Mouse (Mus musculus): ENCODE measurements around the gene Nit1. TPM values are rescaled to one million over a fixed set of nuclear protein-coding genes. Genes with fewer than 3 reads are reported as not detected.
"Not testable (repeated sequence)": the region's sequence is repeated elsewhere in the genome, so short reads cannot be mapped to it uniquely, and the experiment has no call there.

Nit1 gene
- polyA plus RNA-seq, 1 experiment: 46.5 TPM

DNA sequence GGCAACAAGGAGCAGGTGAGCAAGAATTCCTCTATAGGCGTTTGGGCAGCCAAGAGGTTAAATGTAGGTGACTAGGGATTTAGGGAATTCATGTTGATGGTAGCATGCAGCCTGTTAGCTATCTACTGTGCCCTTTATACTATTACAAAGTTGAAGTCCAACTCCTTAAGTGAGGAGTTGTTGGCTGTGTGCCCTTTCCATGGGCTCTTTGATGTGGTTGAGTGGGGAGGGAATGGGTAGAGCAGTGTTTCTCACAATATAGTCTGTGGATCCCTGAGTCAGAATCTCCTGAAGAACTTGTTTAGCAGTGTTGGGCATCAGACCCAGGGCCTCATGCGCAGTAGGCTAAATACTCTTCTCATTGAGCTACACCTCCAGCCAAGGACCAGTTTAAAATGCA, 11.4 kb upstream of the Nit1 start:
- no peak for DNase-seq (ENCODE audit: low read depth, low spot score)

DNA sequence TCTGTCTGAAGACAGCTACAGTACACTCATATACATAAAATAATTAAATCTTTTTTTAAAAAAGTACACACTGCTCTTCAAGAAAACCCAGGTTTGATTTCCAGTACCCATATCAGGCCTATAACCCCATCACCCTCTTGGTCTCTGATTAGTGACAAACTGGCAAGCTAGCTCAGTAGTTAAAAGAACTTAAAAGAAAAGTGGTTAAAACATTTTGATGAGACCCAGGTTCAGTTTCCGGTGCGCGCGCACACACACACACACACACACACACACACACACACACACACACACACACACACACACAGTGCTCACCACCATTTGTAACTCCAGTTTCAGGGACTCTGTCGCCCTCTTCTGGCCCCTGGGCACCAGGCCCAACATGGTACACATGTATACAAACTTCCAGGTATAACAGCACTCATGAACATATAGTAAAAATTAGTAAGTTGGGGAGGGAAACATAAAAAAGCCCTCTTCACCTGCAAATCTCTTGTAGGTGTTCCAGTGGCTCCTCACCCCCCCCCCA, 10.4 kb upstream of the Nit1 start:
- no peak for DNase-seq (ENCODE audit: low read depth, low spot score)
- WGBS: 72% methylated on average over 5 of the region's 5 CpGs

More for the DNA sequence above, 11.4 kb upstream of the Nit1 start:
- WGBS: 92% methylated on average over 2 of the region's 2 CpGs

DNA sequence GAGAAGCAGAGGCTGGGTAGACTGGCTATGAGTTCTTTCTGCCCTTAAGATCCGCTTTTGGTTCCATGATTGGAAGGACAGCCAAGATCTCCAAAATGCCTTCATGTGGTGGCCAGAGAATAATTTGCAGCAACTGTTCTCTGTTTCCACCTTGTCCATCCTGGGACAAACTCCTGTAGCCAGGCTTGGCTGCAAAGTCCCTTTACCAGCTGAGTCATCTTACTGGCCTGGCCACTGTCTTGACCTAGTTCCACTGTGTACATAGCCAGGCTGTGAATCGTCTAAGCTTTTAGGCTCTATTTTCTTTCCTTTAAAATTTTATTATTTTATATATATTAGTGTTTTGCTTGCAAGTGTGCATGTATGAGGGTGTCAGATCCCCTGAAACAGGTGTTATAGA, 3.8 kb upstream of the Nit1 start:
- no peak for DNase-seq (ENCODE audit: low read depth, low spot score)
- 52% methylated on average over 2 of the region's 2 CpGs for WGBS

DNA sequence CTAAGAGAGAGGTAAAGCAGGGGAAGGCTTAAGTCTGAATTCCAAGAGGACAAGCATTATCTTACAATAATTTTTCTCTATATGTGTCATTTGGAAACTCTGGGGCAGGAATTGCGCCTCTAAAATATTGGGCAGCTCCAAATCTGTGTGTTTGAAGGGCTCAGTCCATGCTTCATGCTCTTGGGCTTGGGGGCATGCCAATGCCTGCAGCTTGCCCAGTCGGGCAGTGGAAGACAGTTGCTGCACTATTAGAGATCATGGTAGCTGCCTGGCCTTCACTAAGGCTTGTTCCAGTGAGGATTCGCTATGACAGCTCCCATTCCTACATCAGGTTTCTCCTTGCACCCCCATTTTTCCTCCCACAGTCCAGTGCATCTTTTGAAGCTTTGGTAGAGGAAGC, 3.2 kb upstream of the Nit1 start:
- DNase-seq (ENCODE audit: low read depth, low spot score): no peak
- WGBS: 88% methylated on average over 3 of the region's 3 CpGs

DNA sequence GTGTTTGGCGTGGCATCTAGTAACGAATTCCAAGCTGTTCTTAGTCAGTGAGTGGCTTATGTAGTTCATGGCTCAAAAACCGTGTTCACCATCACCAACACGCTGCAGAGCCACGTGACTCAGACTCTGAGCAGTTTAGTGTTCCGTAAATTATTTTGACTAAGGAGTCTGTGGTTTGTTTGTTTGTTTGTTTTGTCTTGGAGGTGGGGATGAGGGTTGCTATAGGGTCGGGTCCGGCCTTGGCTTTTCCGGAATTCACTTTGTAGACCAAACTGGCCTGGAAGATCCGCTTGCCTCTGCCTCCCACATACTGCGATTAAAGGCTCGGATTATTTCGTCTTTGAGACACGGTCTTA, 627 bp upstream of the Nit1 start:
- under 1% methylated on average over 14 of the region's 14 CpGs for WGBS
- no peak for DNase-seq (ENCODE audit: low read depth, low spot score)

DNA sequence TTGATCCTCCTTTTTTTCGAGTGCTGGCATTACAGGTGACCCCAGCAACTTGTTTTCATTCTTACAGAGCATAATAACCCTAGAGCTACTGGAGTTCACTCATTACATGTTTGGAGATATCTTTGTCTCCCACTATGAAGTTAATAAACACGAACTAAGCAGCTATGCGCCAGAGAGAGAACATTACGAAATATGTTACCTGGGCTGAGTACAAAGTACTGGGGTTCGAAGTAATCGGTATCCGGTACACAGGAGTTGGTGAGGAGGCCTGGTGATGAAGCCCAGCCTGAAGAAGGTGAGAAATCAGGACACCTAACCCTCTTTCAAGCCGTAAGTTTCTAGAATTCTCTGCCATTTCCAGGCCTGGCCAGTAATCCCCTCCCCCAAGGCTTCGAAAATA, 731 bp downstream of the Nit1 start:
- 48% methylated on average over 9 of the region's 9 CpGs for WGBS
- no peak for DNase-seq (ENCODE audit: low read depth, low spot score)

DNA sequence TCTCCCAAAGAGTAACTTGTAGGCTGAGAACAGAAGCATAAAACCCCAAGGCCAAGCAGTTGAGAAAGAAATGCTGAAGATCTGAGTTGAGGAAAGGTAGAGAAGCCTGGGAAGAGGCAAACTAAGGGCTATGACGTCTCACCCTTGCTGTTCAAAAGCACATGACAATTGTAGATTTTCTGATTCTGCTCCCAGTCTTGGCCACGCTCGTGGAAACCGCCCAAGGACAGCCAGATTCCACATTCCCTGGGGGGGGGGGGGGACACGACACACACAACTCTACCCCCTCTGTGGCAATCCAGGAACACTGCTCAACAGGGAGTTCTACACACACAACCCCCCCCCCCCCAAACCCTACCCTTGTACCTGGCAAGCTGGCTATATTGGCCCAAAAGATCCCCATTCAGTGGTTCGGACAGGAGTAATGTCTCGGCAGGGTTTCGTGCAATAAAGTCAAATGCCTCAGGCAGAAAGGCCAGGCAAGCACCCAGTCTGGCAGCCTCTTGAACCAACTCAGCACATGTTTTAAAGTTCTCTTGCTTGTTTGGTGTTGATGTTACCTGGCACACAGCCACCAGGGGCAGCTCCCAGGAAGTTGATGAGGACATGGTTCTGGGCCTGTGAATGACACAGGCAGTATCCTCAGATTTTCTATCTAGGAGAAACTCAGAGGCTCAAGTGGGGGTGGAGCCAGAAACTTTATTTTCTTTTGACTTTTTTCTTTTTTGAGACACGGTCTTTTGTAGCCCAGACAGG, 1.3 kb downstream of the Nit1 start:
- 43% methylated on average over 9 of the region's 9 CpGs for WGBS
- no peak for DNase-seq (ENCODE audit: low read depth, low spot score)

DNA sequence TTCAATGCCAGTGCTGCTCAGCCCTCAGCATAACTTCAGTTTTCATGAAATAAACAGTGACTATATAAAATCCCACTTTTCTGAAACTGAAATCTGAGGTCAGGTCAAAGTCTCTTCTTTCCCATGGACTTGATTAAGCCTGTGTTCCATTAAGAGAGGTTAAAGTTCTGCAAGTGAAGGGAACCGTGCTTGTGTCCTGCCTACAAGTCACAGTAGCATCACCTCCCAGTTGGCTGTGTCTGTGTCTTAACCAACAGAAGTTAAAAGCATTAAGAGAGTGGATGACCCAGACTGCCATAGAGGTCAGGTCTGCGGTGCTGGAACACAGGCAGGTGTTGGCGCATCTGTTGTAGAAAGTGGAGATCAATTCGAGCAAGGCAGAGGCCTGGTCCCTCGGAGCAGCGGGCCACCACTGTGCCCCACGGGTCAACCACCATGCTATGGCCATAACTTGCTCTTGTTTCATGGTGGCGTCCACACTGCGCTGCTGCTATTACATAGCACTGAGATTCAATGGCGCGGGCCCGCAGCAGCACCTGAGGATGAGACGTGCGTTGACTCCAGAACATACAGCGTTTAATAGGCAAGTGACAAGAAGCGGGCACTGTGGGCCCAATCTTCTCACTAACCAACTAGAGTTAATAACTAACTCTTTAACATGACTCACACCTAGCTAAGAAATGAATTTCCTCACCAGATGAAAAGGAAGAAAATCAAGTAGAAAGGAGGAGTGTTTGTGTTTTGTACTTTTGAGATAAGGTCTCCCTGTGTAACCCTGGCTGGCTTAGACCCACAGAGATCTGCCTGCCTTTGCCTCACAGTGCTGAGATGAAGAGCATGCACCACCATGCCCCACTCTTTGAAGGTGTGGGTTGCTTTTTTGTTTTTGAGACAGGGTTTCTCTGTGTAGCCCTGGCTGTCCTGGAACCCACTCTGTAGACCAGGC, 2.9 kb downstream of the Nit1 start:
- DNase-seq (ENCODE audit: low read depth, low spot score): no peak
- WGBS: 78% methylated on average over 16 of the region's 16 CpGs

DNA sequence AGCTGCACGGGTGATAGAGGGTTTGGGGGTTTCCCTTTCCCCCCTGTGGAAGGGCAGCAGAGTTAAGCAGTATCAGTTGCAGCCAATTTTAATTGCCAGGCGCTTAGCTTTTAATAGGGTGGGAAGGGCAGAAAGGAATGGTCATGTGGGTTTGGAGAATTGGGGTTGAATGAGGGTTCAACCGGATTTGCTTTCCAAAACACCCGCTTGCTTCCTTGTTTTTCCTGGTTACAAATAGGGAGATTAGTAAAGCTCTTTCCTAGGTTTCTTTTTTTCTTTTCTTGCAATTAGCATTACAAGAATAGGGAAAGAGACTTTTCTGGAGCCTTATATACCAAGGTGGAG, 15.3 kb downstream of the Nit1 start:
- no peak for DNase-seq (ENCODE audit: low read depth, low spot score)
- 0% methylated on average over 4 of the region's 4 CpGs for WGBS

DNA sequence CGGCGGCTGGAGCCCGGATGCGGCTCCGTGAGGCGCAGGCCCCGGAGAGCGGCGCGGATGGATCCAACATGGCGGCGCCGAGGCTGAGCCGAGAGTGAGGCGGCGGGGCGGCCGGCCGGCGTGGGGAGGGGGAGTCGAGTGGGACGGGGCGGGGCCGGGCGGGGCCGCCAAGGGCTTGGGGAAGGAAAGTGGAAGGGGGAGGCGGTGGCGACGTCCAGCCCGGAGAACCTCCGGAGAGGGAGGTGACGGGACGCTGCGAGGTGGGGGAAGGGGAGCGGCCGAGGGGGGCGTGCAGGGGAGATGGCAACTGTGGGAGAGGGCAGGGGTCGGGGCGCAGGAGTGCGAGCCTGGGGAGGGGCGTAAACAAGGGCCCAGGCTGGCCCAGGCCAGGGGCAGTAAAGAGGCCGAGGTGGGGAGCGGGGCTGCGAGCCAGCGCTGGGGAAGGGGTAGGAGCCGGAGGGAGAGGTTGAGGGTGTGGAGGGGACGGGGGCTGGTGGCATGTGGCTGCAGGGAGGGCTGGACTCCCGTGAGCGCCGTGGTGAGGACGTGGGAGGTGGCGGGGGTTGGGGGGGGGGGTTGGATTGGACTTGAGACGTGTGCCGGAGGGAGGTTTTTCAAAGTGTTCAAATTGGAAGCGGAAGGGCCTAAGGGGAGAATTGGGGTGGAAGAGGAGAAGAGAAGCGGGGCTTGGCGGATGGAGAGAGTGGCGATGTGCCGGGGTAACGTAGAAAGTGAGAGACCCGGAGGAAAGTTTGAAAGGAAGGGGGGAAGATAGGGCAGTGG, 15.8 kb downstream of the Nit1 start:
- 1% methylated on average over 57 of the region's 61 CpGs for WGBS
- DNase-seq (ENCODE audit: low read depth, low spot score): no peak

DNA sequence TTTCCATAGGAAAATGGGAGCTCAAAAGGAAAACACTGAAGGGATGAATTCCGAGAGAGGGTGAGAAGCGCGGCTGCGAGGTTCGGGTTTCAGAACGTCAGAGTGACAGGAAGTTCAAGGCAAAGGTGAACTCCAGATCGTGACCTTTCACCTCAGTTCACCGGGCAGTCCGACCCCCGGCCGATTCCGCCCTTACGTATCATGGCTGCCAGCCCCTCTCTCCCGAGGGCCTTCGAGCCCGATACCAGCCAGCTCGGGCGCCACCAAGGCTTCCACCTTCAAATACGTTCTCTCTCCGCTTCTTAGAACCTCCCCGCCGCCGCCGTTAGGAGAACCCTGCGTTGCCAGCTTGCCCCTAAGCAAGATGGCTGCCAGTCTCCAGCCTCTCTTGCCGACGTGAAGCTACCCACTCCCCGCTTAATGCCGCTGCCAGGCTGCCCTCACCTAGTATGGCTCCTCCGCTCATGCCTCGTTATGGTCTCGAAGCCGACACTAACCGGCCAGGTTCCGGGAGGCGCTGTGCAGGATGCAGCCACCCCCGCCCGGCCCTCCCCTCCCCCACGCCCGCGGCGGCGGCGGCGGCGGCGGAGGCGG, 16.5 kb downstream of the Nit1 start, which contains the start of gene Dedd:
Gene Dedd, plus strand, starts transcription at position 307 of the 594 bp plus-strand sequence.
- whole genome bisulfite sequencing: under 1% methylated on average over 41 of the region's 48 CpGs
- DNase-seq (ENCODE audit: low read depth, low spot score): no peak

DNA sequence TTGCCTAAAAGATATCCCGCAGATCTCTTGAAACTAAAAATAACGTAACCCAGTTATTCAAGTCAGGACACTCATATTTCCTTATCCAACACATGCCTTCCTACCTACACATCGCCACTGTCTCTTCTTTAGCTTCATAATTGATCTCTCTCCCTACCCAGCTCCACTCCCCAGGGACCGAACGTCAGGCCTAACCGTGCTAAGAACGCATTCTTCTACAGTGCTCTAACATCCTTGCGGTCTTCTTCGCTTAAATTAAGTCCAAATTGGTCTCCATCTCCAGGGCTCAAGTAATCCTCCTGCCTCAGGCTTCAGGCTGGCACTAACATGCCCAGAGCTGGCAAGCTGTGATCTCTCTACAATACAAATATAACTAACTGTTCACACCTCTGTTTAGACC, 17.2 kb downstream of the Nit1 start:
- no peak for DNase-seq (ENCODE audit: low read depth, low spot score)
- 11% methylated on average over 9 of the region's 9 CpGs for WGBS

DNA sequence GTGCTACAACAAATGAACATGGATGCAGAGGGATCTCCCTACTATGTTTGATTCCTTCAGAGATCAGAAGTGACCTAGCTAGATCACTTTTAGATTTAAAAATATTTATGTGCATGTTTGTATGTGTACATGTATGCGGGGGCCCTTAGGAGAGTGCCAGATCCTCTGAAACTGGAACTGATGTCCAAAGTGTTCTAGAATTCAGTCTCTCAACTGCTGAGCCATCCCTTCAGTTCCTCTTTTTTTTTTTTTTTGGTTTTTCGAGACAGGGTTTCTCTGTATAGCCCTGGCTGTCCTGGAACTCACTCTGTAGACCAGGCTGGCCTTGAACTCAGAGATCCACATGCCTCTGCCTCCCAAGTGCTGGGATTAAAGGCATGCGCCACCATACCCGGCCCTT, 18.9 kb downstream of the Nit1 start:
- WGBS: 59% methylated on average over 4 of the region's 4 CpGs
- DNase-seq (ENCODE audit: low read depth, low spot score): not testable (repeated sequence)

DNA sequence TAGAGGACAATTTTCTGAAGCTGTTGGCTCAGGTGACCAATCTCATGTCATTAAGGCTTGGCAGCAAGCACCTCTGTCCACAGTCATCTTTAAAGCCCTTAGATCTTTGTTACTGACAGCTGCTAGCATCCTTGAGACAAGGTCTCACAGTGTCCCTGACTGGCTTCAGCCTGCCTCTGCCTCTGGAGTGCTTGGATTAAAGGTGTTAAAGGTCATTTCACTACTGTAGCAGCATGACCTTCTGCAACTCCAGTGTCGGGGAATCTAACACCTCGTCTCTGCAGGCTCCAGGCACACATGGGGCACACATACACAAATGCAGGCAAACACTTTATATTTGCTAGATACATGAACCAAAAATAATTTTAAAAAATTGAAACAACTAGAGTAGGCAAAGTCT, 19.9 kb downstream of the Nit1 start:
- WGBS: 64% methylated on average over 2 of the region's 2 CpGs
- DNase-seq (ENCODE audit: low read depth, low spot score): no peak

DNA sequence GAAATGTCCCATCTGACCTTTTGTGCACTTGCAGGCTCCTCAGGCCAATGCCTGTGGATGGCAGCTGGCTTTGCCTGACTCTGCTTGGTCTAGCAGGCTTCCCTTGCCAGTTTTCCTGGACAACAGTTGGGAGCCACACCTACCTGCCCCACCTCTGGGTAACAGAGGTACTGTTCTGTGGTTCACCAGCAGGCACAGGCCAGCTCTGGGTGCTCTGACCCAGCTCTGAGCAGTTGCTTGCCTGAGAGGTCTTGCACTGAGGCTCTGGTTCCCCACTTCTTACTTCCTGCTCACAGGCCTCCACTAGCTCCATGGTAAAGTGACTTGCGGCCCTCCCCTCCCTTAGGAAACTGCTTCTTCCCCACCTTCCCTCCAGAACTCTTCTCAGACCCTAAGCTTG, 23.4 kb downstream of the Nit1 start:
- WGBS: 60% methylated on average over 1 of the region's 1 CpGs
- DNase-seq (ENCODE audit: low read depth, low spot score): no peak

DNA sequence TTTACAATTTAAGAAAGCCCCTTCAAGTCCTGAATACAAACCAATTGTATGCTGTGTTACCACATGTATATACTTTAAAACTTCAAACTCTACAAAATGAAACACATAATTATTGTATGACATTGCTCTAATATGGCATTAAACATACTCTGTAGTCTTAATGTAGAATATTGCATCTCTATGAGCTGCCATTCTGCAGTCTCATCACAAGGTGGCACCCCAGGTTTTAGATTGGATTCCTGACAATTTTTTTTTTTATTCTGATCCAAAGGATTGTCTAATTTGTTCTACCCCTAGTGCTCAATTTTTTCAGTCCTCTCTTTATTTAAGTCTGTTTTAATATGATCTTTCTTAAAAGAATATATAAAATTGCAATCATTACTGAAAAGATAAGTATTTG, 24.0 kb downstream of the Nit1 start:
- no peak for DNase-seq (ENCODE audit: low read depth, low spot score)

DNA sequence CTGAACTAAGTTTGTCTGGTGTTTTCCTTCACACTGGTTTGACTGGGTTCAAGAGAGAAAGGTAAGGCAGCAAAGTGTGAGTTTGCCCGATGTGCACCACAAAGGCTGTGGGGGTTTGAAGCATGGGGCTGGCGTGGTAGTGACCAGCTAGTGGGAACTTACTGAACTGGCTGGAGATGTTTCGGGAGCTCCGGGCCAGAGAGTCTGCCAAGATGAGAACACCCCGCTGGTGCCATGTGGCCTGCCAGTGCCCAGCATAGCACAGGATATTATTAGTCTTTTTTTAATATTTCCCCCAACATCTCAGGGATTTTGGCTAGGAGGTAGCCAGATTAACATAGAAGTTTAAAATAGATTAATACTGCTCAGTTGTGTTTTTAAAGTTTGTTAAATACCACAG, 25.3 kb downstream of the Nit1 start:
- WGBS: 38% methylated on average over 5 of the region's 5 CpGs
- DNase-seq (ENCODE audit: low read depth, low spot score): no peak

DNA sequence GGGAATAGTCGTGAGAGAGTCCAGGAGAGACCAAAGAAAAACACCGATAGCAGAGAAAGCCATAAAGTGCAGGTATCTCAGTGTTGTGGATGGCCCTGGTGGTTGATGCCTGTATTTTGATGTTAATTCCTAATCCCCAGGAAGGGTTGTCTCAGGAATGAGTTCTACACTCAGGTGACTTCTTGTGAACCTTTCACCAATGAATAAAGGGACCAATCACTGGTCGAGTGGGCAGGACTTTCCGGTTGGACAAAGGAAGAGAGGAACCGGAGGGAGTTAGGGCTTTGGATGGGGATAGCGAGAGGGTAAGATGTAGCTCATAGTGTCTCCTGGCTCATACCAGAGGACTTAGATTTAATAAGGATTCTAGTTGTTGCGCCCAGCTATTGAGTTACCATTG, 25.7 kb downstream of the Nit1 start:
- DNase-seq (ENCODE audit: low read depth, low spot score): no peak
- 32% methylated on average over 7 of the region's 7 CpGs for WGBS

DNA sequence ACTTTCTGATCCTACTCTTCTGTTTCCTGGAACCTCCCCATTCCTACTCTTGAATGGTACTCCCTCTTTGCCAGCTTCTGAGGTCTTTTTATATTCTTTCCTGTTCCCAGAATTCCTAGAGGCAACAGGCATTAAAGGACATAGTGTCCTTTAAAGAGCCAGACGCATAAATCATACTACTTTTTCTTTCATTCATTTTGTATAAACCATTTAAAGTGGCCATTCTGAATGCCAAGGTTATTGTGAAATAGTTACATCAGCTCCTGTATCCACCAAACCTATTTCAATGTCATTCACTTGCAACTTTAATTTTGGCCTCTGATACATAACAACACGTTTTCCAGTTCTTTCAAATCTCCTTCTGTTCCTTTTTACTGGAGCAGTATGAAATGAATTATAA, 36.1 kb downstream of the Nit1 start:
- no peak for DNase-seq (ENCODE audit: low read depth, low spot score)
- whole genome bisulfite sequencing: 70% methylated on average over 2 of the region's 2 CpGs

DNA sequence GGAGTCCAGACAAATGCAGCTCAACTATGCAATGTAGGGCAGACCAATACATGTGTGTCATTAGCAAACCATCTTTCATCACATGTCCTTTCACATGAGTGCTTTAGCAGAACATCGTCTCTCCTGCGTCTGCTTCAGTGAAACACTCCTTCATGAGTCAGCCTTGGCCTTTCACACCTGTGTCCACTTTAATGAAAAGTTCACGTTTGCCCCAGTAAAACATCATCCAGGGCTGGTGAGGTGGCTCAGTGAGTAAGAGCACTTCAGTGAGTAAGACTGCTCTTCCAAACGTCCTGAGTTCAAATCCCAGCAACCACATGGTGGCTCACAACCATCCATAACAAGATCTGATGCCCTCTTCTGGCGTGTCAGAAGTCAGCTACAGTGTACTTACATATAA, 39.3 kb downstream of the Nit1 start:
- DNase-seq (ENCODE audit: low read depth, low spot score): not testable (repeated sequence)
- 54% methylated on average over 5 of the region's 5 CpGs for WGBS

Measured in large intestine, adult 2 months (tissue).